Mouse (Mus musculus) neural tube, embryonic 11.5 days (tissue): ENCODE measurements around the gene Parp6. TPM values are rescaled to one million over a fixed set of nuclear protein-coding genes. Genes with fewer than 3 reads are reported as not detected.

Experiments used
- ATAC-seq: fragments of 200-750 bp; cut with Nextera tagmentation; 2 replicates; pipeline ENCODE4 v1.8.0; 2017; ENCODE audit warnings: moderate number of reproducible peaks, mild to moderate bottlenecking, moderate TSS enrichment, moderate library complexity; ENCODE audit not compliant: insufficient read depth, low FRiP score, low TSS enrichment
- DNase-seq: peaks from one replicate; pipeline ENCODE4 v3.0.0-alpha.2; 2015; ENCODE audit warnings: low spot score
- H3K27ac ChIP-seq: fragments of 300-500 bp; sonication (generic); 2 replicates; pipeline ENCODE4 v1.5.1; 2014; ENCODE audit warnings: low read depth, mild to moderate bottlenecking, low read length
- H3K27me3 ChIP-seq: fragments of 300-500 bp; sonication (generic); 2 replicates; pipeline ENCODE4 v1.6.1; 2014; ENCODE audit warnings: mild to moderate bottlenecking, low read length, mixed read lengths; ENCODE audit not compliant: control insufficient read depth, insufficient read depth
- H3K36me3 ChIP-seq: fragments of 300-500 bp; sonication (generic); 2 replicates; pipeline ENCODE4 v1.6.1; 2014; ENCODE audit warnings: mild to moderate bottlenecking, low read length, moderate library complexity, mixed read lengths; ENCODE audit not compliant: control insufficient read depth, insufficient read depth
- H3K4me1 ChIP-seq: fragments of 300-500 bp; sonication (generic); 2 replicates; pipeline ENCODE4 v1.6.1; 2014; ENCODE audit warnings: low read length, mixed read lengths; ENCODE audit not compliant: control insufficient read depth, insufficient read depth
- H3K4me2 ChIP-seq: fragments of 300-500 bp; sonication (generic); 2 replicates; pipeline ENCODE4 v1.6.1; 2014; ENCODE audit warnings: low read depth, mild to moderate bottlenecking, moderate library complexity
- H3K4me3 ChIP-seq: fragments of 300-500 bp; sonication (generic); 2 replicates; pipeline ENCODE4 v1.5.1; 2014; ENCODE audit warnings: low read depth, low read length
- H3K9ac ChIP-seq: fragments of 300-500 bp; sonication (generic); 2 replicates; pipeline ENCODE4 v1.6.1; 2014; ENCODE audit warnings: mild to moderate bottlenecking, low read length
- H3K9me3 ChIP-seq: fragments of 300-500 bp; sonication (generic); 2 replicates; pipeline ENCODE4 v1.6.1; 2016; ENCODE audit warnings: low read length; ENCODE audit not compliant: control insufficient read depth
- WGBS: fragments of 180-500 bp; shearing (Covaris S2); extraction: QIAGEN DNeasy Blood & Tissue Kit; methylation state at CpG from one replicate; pipeline ENCODE4 v1.1.7; 2014; 5-methylcytosine and 5-hydroxymethylcytosine counted together
- polyA plus RNA-seq: library from polyadenylated mRNA; unstranded; fragments of >200 nt; fragmentation: Nextera tagmentation; extraction: Ambion mirVana; gene quantifications from 2 replicates; pipeline ENCODE4 v1.2.1, GENCODE M21; 2014

Parp6 gene
- polyA plus RNA-seq, 1 experiment from 2014 or later = 135 TPM

DNA sequence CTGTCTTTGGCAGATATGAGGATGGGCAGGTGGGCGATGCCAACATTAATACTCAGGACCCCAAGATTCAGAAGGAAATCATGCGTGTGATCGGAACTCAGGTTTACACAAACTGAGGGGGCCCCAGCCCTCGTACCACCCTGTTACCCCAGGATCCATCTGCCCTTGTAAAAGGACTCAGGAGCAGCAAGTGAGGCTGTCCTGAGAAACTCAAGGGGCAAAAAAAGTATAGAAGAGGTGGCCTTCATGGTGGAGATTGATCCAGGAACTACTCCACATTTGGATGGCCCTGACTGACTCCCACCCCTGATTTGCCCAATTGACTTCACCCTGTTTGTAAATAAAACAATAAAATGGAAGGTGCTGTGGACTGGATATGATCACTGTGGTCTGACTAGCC is 32.8 kb downstream of the Parp6 start:
- Histone ChIP-seq H3K4me3 (no peak overlapping the region), H3K4me1 (no peaks in the 10 kb centered on the region), H3K27ac (no peak overlapping the region), H3K4me2 (no peak overlapping the region), H3K9me3 (no peaks in the 10 kb centered on the region), H3K36me3 (peaks cover 7% of the 10 kb centered on the region), H3K9ac (no peak overlapping the region), H3K27me3 (no peaks in the 10 kb centered on the region)
- DNase-seq = no peak
- 95% methylated on average over 4 of the region's 4 CpGs for WGBS
- no peak for ATAC-seq

- Histone ChIP-seq H3K4me2 (no peak overlapping the region), H3K9me3 (no peaks in the 10 kb centered on the region), H3K27me3 (no peaks in the 10 kb centered on the region), H3K9ac (no peak overlapping the region), H3K27ac (no peak overlapping the region), H3K4me1 (peaks cover under 1% of the 10 kb centered on the region; the same call in 1 of the 2 replicates), H3K4me3 (no peak overlapping the region), H3K36me3 (peaks cover 7% of the 10 kb centered on the region)
- DNase-seq = no peak
- 27% methylated on average over 3 of the region's 3 CpGs for WGBS
- ATAC-seq = no peak
Measured at GRCm38 (mm10) chr9:59653371-59653770, 36.3 kb downstream of the Parp6 start.

DNA sequence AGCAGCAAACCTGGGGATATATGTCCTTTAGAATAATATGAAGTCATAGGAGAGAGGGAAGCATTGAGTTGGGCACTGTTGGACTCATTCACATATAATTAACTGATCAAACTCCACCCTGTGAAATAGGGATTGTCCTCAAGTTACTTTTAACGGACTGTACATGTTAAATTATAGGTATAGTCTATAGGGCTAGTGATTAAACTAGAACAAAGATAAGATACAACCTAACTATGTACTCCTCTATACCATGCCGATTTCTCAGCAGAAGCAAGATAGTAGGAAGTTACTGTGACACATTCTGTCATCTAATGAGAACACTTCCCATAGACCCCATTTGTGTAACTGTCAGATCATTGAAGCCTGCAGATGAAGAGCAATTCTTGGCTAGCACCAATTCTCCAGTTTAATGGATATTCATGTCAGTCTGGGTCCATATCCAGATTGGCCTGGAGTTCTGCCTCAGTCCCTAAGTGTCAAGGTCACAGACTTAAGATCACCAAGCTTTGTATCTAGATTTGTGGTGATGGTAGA is 37.4 kb downstream of the Parp6 start:
- no peak overlapping the region for H3K4me2 ChIP-seq
- H3K36me3 ChIP-seq = peaks cover 4% of the 10 kb centered on the region
- no peak overlapping the region for H3K27ac ChIP-seq
- no peaks in the 10 kb centered on the region for H3K9me3 ChIP-seq
- H3K4me3 ChIP-seq = no peak overlapping the region
- WGBS = 93% methylated on average over 2 of the region's 2 CpGs
- H3K4me1 ChIP-seq = peaks cover 10% of the 10 kb centered on the region
- H3K9ac ChIP-seq = no peak overlapping the region
- ATAC-seq = no peak
- DNase-seq = no peak
- no peaks in the 10 kb centered on the region for H3K27me3 ChIP-seq

GRCm38 (mm10) chr9:59655958-59656634 is 39.0 kb downstream of the Parp6 start, which contains the start of gene Pkm:
Gene Pkm (plus strand): TSS chr9:59656368.
- ATAC-seq = peak; percentile 89
- peak within 1 kb of the TSS; percentile 96 for H3K27ac ChIP-seq
- peaks cover 26% of the 10 kb centered on the region for H3K4me1 ChIP-seq
- no peaks in the 10 kb centered on the region; the same call in 1 of the 2 replicates for H3K36me3 ChIP-seq
- peak; percentile 98 for DNase-seq
- peak within 1 kb of the TSS; percentile 94 for H3K4me3 ChIP-seq
- WGBS = under 1% methylated on average over 46 of the region's 46 CpGs
- H3K9ac ChIP-seq = peak within 1 kb of the TSS; percentile 83
- peak within 1 kb of the TSS; percentile 92 for H3K4me2 ChIP-seq
- no peaks in the 10 kb centered on the region for H3K9me3 ChIP-seq
- no peaks in the 10 kb centered on the region for H3K27me3 ChIP-seq

DNA sequence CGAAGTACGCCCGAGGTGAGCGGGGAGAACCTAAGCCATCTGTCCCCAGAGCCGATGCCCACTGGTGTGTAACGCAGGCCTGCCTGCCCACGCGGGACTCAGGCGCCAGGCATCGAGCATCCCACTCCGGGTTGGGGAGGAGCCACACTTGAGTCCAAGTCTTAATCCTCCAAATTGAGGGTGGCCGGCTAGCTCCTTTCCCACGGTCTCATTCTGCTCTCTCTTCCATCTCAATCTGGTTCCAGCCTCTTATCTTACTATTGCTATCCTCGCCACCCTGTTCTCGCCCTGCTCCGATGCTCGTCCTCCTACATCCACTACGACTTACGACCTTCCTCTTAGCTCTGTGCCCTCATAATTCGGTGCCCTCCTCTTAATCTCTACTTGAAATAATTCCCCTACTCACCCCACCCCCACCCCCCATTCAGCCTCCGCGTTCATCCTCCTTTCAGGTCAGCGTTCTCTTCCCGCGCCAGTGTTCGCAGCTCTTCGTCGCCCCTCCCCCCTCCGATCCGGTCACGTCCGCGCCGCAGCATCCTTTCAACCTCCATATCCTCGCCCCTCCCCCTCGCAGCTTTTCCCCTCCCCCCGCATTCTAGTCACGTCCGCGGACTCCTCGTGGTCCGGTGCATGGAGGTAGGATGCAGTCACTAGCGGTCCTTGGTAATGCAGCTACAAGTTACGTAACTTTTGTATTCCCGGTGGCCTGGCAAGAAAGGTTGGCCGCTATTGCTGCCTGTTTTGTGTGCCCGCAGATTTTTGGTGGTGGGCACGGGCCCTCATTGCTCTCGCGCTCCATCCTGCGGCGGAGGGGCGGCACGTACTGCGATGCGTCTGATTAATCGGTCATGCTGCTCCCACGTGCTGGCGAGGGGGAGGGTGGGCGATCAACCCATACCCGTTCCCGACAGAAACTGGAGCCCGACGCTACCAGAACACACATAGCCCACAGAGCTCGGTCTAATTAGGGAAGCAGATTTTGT is 39.8 kb downstream of the Parp6 start:
- DNase-seq = peak; percentile 94
- Histone ChIP-seq H3K4me3 (peak overlapping the region; percentile 94), H3K36me3 (no peaks in the 10 kb centered on the region; the same call in 1 of the 2 replicates), H3K9me3 (no peaks in the 10 kb centered on the region), H3K27me3 (no peaks in the 10 kb centered on the region), H3K4me1 (peaks cover 31% of the 10 kb centered on the region), H3K9ac (peak overlapping the region; percentile 83), H3K4me2 (peak overlapping the region; percentile 92), H3K27ac (peak overlapping the region; percentile 96)
- ATAC-seq = peak; percentile 60
- WGBS = under 1% methylated on average over 64 of the region's 65 CpGs

GRCm38 (mm10) chr9:59658146-59658545 is 41.1 kb downstream of the Parp6 start:
- ATAC-seq (no peak), DNase-seq (no peak)
- H3K4me1 ChIP-seq = peaks cover 31% of the 10 kb centered on the region
- H3K9me3 ChIP-seq = no peaks in the 10 kb centered on the region
- H3K4me2 ChIP-seq = peak overlapping the region; percentile 92
- no peaks in the 10 kb centered on the region for H3K27me3 ChIP-seq
- H3K9ac ChIP-seq = peak overlapping the region; percentile 83
- H3K4me3 ChIP-seq = peak overlapping the region; percentile 94
- peaks cover under 1% of the 10 kb centered on the region for H3K36me3 ChIP-seq
- WGBS = 5% methylated on average over 4 of the region's 4 CpGs
- H3K27ac ChIP-seq = peak overlapping the region; percentile 96; the same call in 1 of the 2 replicates

DNA sequence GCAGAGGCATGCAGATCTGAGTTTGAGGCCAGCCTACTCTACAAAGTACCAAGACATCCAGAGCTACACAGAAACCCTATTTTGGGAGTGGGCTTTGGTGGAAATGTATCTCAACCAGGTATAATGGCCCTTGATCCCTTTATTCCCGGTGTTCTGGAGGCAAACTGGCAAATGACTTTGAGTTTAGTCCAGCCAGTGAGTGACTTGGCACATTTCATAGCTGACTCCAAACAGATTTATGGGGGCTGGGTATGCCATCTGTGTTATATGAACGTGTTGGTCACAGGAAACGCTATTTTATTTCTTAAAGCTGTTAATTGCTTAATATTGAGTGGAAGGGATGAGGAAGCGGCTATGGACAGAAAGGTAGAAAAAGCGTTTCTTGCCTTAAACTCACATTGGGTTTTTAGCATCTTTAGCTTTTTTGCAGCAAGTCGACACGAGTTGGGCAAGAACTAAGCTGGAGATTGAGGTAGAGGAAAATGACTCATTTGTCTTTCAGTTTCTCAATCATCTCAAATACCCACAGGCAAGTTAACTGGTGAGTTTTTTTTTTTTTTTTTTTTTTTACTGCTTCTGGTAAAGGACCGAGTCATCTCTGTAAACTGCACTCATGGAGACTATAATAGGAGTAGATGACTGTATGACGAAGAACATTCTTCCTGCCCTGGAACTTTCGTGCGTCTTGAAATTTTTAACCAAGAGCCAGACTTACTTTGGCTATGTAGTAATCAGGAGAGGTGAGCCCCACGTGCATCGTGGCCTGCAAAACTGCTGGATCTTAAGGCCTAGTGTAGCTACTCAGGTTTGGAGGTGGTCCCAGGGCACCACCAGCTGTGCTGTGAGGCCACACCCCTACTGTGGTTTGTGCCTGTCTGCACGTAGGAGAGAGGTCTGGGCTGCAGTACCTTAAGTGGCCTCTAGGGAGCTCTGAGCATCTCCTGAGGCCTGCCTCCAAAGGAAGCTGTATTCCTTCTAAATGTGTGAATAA is 42.2 kb downstream of the Parp6 start:
- Histone ChIP-seq H3K27me3 (no peaks in the 10 kb centered on the region), H3K4me1 (peaks cover 31% of the 10 kb centered on the region), H3K4me2 (peak overlapping the region; percentile 92), H3K27ac (no peak overlapping the region; the same call in 1 of the 2 replicates), H3K9ac (peak overlapping the region; percentile 18), H3K36me3 (peaks cover 4% of the 10 kb centered on the region), H3K9me3 (no peaks in the 10 kb centered on the region), H3K4me3 (peak overlapping the region; percentile 94)
- no peak for ATAC-seq
- WGBS = 26% methylated on average over 14 of the region's 14 CpGs
- DNase-seq = peak; percentile 87

DNA sequence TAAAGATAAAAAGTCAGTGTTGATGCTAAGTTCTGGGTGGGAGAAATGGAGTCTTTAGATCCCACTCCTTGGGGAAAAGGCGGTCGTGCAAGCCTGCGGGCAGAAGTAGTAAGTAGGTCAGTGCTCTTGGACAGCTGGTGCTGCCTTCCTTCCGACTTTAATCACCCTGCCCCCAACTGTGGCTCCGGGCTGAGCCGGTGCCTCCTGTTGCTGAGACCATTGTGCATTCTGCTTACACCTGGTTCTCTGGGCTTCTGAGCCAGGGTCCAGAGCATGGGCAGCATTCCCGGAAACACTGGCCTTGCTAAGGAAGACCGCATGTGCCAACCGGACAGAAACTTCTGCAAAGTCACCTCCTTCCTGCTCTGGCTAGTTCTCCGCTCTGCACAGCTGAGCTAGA is 43.3 kb downstream of the Parp6 start:
- WGBS = 60% methylated on average over 10 of the region's 10 CpGs
- H3K4me3 ChIP-seq = no peak overlapping the region
- DNase-seq = no peak

More for the DNA sequence above, 43.3 kb downstream of the Parp6 start:
- H3K9ac ChIP-seq = no peak overlapping the region
- peak overlapping the region; percentile 23 for H3K4me2 ChIP-seq
- H3K36me3 ChIP-seq = peaks cover 11% of the 10 kb centered on the region
- no peak for ATAC-seq
- H3K27ac ChIP-seq = no peak overlapping the region; the same call in 1 of the 2 replicates
- H3K4me1 ChIP-seq = peaks cover 31% of the 10 kb centered on the region
- H3K27me3 ChIP-seq = no peaks in the 10 kb centered on the region
- H3K9me3 ChIP-seq = no peaks in the 10 kb centered on the region
